Mouse (Mus musculus): Measurements from ENCODE around the gene Cisd3. TPM values are rescaled to one million over a fixed set of nuclear protein-coding genes. Genes with fewer than 3 reads are reported as not detected.

Cisd3 gene
- 10 to 100 TPM; 51.3 to 57.5 TPM for total RNA-seq (2023)

DNA sequence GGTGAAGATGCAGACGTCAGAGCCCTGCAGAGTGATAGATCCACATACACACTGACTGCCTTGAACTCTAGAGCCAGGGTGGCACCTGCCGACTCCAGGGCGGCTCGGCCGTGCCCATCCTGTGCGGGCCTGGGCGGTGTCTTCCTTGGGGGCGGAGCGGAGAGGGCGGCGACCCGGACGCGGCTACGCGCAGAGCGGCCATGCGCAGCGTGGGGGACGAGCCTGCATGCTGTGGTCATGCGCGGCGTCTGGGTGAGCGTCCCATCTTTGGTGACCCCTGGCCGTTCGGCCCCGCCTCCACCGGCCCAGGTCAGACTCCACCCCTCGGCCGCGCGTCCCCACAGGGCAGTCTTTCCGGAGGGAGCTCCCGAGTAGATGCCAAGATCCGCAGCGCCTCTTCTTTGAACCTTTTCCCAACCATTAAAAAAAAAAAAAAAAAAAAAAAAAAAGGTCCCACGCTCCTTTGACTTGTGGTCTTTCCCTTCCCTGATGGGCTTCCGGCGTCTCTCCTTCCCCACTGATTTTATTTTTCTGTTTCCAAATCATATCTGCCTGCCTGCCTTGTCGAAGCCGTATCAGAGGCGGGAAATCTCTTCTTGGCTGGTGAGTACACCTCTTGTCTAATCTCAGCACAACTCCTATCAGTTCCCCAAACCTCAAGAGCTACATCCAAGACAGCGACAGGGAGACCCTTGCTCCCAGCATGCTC is at the start of gene Cisd3:
Gene Cisd3 (plus strand): TSS at position 214 of the 709 bp plus-strand sequence.

DNA sequence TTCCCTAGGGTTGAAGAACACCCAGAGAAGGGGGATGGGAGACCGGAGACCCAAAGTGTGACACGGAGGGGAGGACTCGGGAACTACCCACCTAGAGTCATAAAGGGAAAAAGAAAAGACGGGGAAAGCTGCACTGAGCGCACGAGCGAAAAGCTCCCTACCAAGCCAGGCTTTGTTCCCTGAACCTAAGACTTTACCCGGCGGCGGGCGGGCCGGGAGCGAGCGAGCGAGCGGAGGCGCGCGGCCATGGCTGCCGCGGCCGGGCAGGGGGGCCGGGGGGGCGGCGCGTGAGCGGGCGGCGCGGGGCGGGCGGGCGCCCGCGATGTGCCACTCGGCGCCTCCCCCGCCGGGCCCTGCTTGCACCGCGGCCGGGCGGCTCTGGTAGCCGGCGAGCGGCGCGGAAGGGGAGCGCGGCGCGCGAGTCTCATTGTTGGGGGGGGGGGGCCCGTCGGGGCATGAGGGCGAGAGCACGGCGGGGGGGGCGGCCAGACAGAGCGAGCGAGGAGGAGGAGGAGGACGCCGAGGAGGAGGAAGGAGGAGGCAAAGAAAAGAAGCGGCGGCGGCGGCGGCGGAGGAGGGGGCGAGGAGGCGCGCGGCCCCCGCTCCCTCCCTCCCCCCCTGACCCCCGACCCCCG is 22.6 kb upstream of the Cisd3 start, which contains the start of gene Mllt6:
Gene Mllt6 (plus strand): TSS at position 522 of the 635 bp plus-strand sequence.

DNA sequence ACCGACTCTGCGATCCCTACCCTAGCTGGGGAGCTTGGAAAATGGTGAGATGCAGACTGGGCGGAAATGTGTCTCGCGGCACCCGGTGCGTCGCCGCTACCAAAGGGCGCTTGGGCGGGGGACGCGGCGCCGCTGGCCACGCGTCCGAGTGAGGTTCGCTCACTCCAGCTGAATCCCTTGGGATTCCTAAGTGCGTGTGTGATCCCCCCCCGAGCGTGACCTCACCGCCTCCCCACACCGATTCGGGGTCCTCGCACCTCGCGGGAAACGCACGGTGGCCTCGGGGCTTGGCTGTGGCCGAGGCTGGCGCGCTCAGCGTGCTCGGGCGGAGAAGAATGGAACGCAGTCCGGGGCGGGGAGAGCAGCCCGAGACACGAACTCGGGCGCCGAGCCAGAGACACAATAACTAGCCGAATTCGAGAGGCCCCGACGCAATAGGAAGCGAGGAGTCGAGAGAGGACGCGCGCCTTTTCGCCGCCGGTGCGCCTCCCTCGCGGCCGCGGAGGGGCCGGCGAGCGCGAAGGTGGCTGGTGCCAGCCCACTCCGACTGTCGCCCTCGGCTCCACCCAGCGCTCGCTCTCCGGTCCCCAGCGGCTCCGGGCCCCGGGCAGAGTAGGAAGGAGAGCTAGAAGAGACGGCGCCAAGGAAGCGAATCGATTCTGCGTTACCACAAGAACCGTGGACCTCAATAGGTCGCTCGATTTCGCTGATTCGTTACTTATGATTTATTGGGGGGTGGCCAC is 14.5 kb downstream of the Cisd3 start, which contains the start of gene Pcgf2:
Gene Pcgf2 (minus strand): TSS at position 495 of the 743 bp plus-strand sequence.

DNA sequence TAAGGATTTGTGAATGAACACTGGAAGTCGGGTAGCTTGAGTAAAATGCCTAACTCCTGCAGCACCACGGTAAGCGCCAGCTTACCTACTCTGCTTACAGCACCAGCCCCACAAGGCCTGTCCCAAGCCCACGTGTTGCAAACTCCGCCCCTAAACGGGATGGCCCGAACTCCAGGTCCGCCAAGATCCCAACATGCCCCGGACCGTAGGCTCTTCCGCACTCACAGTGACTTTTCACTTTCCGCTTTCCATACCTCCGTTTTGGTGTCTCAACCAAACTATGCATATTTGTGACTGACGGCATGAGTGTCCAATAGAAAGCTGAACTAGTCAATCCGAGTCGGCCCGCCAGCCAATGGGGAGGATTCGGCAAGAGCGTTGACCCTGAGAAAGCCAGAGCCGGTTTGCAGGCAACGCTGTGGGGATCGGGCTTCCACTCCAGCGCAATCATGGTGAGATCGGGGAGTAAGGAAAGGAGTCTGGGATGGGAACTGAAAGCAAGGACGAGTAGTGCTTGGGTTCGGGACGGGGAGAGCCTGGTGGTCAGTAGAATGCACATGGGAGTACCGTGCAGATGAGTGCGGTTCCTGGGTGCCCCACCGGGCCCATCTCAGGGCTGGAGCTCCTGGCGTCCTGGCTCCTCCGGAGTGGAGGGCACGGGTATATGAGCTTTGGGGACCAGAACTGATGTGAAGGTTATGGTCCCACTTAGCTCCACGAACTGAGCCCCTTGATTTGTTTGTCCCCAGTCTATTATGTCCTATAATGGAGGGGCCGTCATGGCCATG is 17.6 kb downstream of the Cisd3 start, which contains the start of gene Psmb3:
Gene Psmb3 (plus strand): TSS at position 361 of the 788 bp plus-strand sequence.

Other genes starting within 250 kb of the Cisd3 start
- not detected for gene 4933428G20Rik, start 185.5 kb upstream of the Cisd3 start, total RNA-seq (2023)
- under 1 TPM in 1 of 2 experiments, not detected in 1; 0.23 TPM for gene Srcin1, start 109.6 kb upstream of the Cisd3 start, total RNA-seq (2023)
- gene Epop, start 56.1 kb upstream of the Cisd3 start, total RNA-seq (2023), result 1 to 10 TPM; 4.0 to 6.5 TPM
- 100 to 1,000 TPM; 186 to 189 TPM for gene Mllt6, start 22.4 kb upstream of the Cisd3 start, total RNA-seq (2023)
- gene Pcgf2, start 14.7 kb downstream of the Cisd3 start, total RNA-seq (2023), result under 1 TPM in 1 of 2 experiments, not detected in 1; 0.46 TPM
- gene Psmb3, start 17.6 kb downstream of the Cisd3 start, total RNA-seq (2023), result 100 to 1,000 TPM; 119 to 126 TPM
- gene Pip4k2b, start 58.9 kb downstream of the Cisd3 start, total RNA-seq (2023), result 10 to 100 TPM; 66.2 to 71.1 TPM
- 10 to 100 TPM; 48.1 to 56.0 TPM for gene Cwc25, start 80.7 kb downstream of the Cisd3 start, total RNA-seq (2023)
- not detected for gene 1700001P01Rik, start 90.1 kb downstream of the Cisd3 start, total RNA-seq (2023)
- 1,000 to 10,000 TPM; 1,852 to 1,894 TPM for gene Rpl23, start 96.6 kb downstream of the Cisd3 start, total RNA-seq (2023)
- 10 to 100 TPM; 71.1 to 77.0 TPM for gene Lasp1, start 113.2 kb downstream of the Cisd3 start, total RNA-seq (2023)
- gene B230217C12Rik, start 155.0 kb downstream of the Cisd3 start, total RNA-seq (2023), result under 1 TPM; 0.36 to 0.41 TPM
- gene Fbxo47, start 198.3 kb downstream of the Cisd3 start, total RNA-seq (2023), result 1 to 10 TPM; 1.3 to 2.3 TPM

Data from B cell, adult 67 days (primary cell).